Mouse (Mus musculus) myocyte (in vitro differentiated cells): ENCODE measurements around the gene Aaas. TPM values are rescaled to one million over a fixed set of nuclear protein-coding genes. Genes with fewer than 3 reads are reported as not detected.
A peak's percentile ranks its signal among the peaks of the same experiment; 100 is the strongest.

Experiments
- H3K27me3 ChIP-seq: one replicate; pipeline ENCODE4 v1.6.1; 2011; ENCODE audit not compliant: control insufficient read depth, insufficient read depth, insufficient read length
- H3K36me3 ChIP-seq: one replicate; pipeline ENCODE4 v1.6.1; 2011; ENCODE audit not compliant: control insufficient read depth, insufficient read depth
- H3K4me2 ChIP-seq: one replicate; pipeline ENCODE4 v1.6.1; 2011; ENCODE audit warnings: low read depth, control low read depth
- H3K4me3 ChIP-seq: one replicate; pipeline ENCODE4 v1.5.1; 2011; ENCODE audit warnings: mild to moderate bottlenecking, control low read depth, moderate library complexity
- H3K79me2 ChIP-seq: one replicate; pipeline ENCODE4 v1.6.1; 2011; ENCODE audit not compliant: control insufficient read depth, insufficient read depth
- H3ac ChIP-seq: one replicate; pipeline ENCODE4 v1.6.1; 2011; ENCODE audit not compliant: control insufficient read depth, insufficient read length
- CEBPB ChIP-seq: IDR thresholded peaks from 2 replicates; pipeline ENCODE4 v1.6.1; 2011; ENCODE audit warnings: mild to moderate bottlenecking, moderate library complexity; ENCODE audit not compliant: poor library complexity, insufficient read depth, severe bottlenecking
- E2F4 ChIP-seq: IDR thresholded peaks from one replicate; pipeline ENCODE4 v1.6.1; 2011; ENCODE audit warnings: mild to moderate bottlenecking, control low read depth, moderate library complexity; ENCODE audit not compliant: insufficient read depth
- MAX ChIP-seq: IDR thresholded peaks from one replicate; pipeline ENCODE4 v1.6.1; 2011; ENCODE audit warnings: low read depth, mild to moderate bottlenecking, control low read depth
- MYOD1 ChIP-seq, 3 experiments: IDR thresholded peaks; one replicate each; pipeline ENCODE4 v1.6.1; 2011; ENCODE audit warnings: control low read depth in 2 of 3, low read depth in 2 of 3, mild to moderate bottlenecking in 2 of 3, moderate library complexity in 1 of 3; ENCODE audit not compliant: insufficient read length in 2 of 3, control insufficient read depth in 1 of 3
- MYOG ChIP-seq, 3 experiments: IDR thresholded peaks; one replicate each; pipeline ENCODE4 v1.6.1; 2011; ENCODE audit warnings: control low read depth in 2 of 3, low read depth in 2 of 3, mild to moderate bottlenecking in 2 of 3; ENCODE audit not compliant: insufficient read length in 2 of 3, control insufficient read depth in 1 of 3, insufficient read depth in 1 of 3
- POLR2A ChIP-seq: IDR thresholded peaks from one replicate; pipeline ENCODE4 v1.6.1; 2011; ENCODE audit warnings: low read depth, mild to moderate bottlenecking, control low read depth, moderate library complexity; ENCODE audit not compliant: insufficient read length
- POLR2AphosphoS2 ChIP-seq: IDR thresholded peaks from one replicate; pipeline ENCODE4 v1.6.1; 2011; ENCODE audit warnings: low read depth, control low read depth; ENCODE audit not compliant: insufficient read length
- REST ChIP-seq: IDR thresholded peaks from one replicate; pipeline ENCODE4 v1.6.1; 2011; ENCODE audit warnings: mild to moderate bottlenecking, control low read depth, moderate library complexity; ENCODE audit not compliant: insufficient read depth, insufficient read length
- SRF ChIP-seq: IDR thresholded peaks from one replicate; pipeline ENCODE4 v1.6.1; 2011; ENCODE audit warnings: low read depth; ENCODE audit not compliant: control insufficient read depth, insufficient read length
- TCF12 ChIP-seq: IDR thresholded peaks from one replicate; pipeline ENCODE4 v1.6.1; 2011; ENCODE audit warnings: mild to moderate bottlenecking, control low read depth; ENCODE audit not compliant: poor library complexity, insufficient read depth, severe bottlenecking
- TCF3 ChIP-seq: IDR thresholded peaks from one replicate; pipeline ENCODE4 v1.6.1; 2011; ENCODE audit warnings: low read depth, control low read depth; ENCODE audit not compliant: insufficient read length
- USF1 ChIP-seq: IDR thresholded peaks from one replicate; pipeline ENCODE4 v1.6.1; 2011; ENCODE audit warnings: low read depth, mild to moderate bottlenecking, control low read depth, moderate library complexity
- polyA plus RNA-seq: library from polyadenylated mRNA; unstranded; fragments of >200 nt; fragmentation: generic; extraction: Trizol; gene quantifications from one replicate; pipeline ENCODE4 v1.2.1, GENCODE M21; 2012; ENCODE audit warnings: missing spikeins

Gene Aaas
- polyA plus RNA-seq, 1 experiment, result 57.5 TPM

DNA sequence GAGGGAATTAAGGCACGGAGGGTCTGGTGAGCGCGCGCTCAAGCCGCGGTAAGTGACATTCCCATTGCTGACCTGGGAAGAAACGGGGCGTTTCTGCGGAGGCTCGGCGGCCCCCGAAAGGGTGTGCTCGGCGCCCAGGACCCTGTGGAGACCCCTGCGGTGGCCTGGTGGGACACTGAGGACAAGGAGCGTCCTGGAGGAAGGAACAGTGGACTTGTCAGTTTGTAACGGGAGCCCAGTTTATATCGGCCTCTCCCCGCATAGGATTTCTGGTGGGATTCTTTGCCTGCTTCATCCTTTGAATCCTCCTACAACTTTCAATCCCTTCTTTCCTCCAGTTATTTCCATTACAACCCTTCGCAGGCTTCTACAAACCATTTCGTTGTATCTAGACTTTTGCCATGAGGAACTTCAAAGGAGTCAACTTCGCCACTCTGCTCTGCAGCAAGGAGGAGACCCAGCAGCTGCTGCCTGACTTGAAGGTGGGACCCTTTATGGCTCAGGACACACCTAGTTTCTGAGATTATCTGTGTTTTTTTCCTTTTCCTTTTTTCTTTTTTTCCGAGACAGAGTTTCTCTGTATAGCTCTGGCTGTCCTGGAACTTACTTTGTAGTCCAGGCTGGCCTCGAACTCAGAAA lies 54.1 kb downstream of the Aaas start:
- Histone ChIP-seq H3K4me2 (peak overlapping the region; percentile 99), H3K4me3 (peak overlapping the region; percentile 75), H3ac (peak overlapping the region; percentile 38), H3K27me3 (no peaks in the 10 kb centered on the region), H3K79me2 (peaks cover 24% of the 10 kb centered on the region), H3K36me3 (peaks cover 16% of the 10 kb centered on the region)
- TF ChIP-seq E2F4, result no peak
- TF ChIP-seq TCF3, result no peak
- no peak for TF ChIP-seq POLR2A
- TF ChIP-seq TCF12, result no peak
- TF ChIP-seq CEBPB, result no peak
- peak in 1 of 3 experiments; percentile 0 for TF ChIP-seq MYOD1 (IDR thresholded peaks at IDR 0.05; ENCODE audit: control insufficient read depth in 1 of 3, insufficient read length in 2 of 3, low read depth in 2 of 3)
- no peak for TF ChIP-seq POLR2AphosphoS2
- TF ChIP-seq SRF, result peak; percentile 1
- TF ChIP-seq USF1, result no peak
- no peak for TF ChIP-seq REST
- TF ChIP-seq MYOG (IDR thresholded peaks at IDR 0.05; ENCODE audit: control insufficient read depth in 1 of 3, insufficient read depth in 1 of 3, insufficient read length in 2 of 3, low read depth in 2 of 3), result no peak
- no peak for TF ChIP-seq MAX

DNA sequence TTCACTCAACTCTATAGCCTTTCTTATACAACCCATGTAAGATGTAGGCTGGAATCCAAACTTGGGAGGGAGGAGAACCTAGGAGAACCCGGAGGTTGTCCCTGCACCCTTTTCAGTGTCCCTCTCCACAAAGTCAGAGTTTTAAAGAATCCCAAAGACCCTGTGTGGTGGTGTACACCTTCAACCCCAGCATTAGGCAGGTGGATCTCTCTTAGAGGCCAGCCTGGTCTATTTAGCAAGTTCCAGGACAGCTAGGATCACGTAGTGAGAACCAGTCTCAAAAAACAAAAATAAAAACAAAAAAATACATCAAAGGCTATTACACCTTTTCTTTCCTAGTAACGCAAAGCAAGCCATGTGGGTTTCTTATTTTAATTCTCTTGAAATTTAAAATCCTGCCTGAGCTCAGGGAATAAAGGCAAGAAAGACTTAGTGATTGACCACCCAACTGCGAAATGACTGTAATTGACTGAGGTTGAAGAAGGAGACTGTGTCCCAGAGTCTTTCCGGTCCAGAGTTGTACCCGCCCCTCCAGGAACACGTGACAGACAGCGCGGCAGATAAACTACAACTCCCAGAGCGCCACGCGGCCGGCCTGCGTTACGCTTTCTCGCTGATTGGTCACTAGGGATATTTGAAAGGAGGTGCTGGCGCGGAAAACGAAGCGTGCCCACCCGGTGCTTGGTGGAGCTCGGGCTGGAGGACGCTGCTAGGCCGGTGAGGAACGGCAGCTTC lies 54.8 kb downstream of the Aaas start, which contains the start of gene Espl1:
Gene Espl1, plus strand, starts transcription at position 634 of the 735 bp plus-strand sequence.
- Histone ChIP-seq H3K27me3 (no peaks in the 10 kb centered on the region), H3K79me2 (peaks cover 24% of the 10 kb centered on the region), H3K4me3 (peak within 1 kb of the TSS; percentile 75), H3ac (peak within 1 kb of the TSS; percentile 38), H3K36me3 (peaks cover 11% of the 10 kb centered on the region), H3K4me2 (peak within 1 kb of the TSS; percentile 99)
- TF ChIP-seq MYOD1 (IDR thresholded peaks at IDR 0.05; ENCODE audit: control insufficient read depth in 1 of 3, insufficient read length in 2 of 3, low read depth in 2 of 3) (peak in 2 of 3 experiments; percentile 0 to 15), MYOG (IDR thresholded peaks at IDR 0.05; ENCODE audit: control insufficient read depth in 1 of 3, insufficient read depth in 1 of 3, insufficient read length in 2 of 3, low read depth in 2 of 3) (no peak), CEBPB (no peak), USF1 (peak; percentile 100), POLR2A (peak; percentile 95), SRF (peak; percentile 16), MAX (no peak), E2F4 (peak; percentile 99), POLR2AphosphoS2 (peak; percentile 92)

Other genes starting within 250 kb of the Aaas start
- gene Spryd3, start 214.5 kb downstream of the Aaas start, polyA plus RNA-seq, result 51.0 TPM
- 182 TPM for gene Igfbp6, start 206.4 kb downstream of the Aaas start, polyA plus RNA-seq
- gene Soat2, start 200.2 kb downstream of the Aaas start, polyA plus RNA-seq, result 0.43 TPM
- gene Zfp740, start 147.5 kb downstream of the Aaas start, polyA plus RNA-seq, result 42.3 TPM
- 18.8 TPM for gene Csad, start 146.0 kb downstream of the Aaas start, polyA plus RNA-seq
- 2.0 TPM for gene Itgb7, start 118.8 kb downstream of the Aaas start, polyA plus RNA-seq
- 63.8 TPM for gene Rarg, start 93.3 kb downstream of the Aaas start, polyA plus RNA-seq
- gene Gm9918, start 80.2 kb downstream of the Aaas start, polyA plus RNA-seq, result not detected
- 83.3 TPM for gene Mfsd5, start 71.3 kb downstream of the Aaas start, polyA plus RNA-seq
- gene Espl1, start 54.5 kb downstream of the Aaas start, polyA plus RNA-seq, result 16.7 TPM
- 476 TPM for gene Pfdn5, start 24.7 kb downstream of the Aaas start, polyA plus RNA-seq
- gene Myg1, start 19.1 kb downstream of the Aaas start, polyA plus RNA-seq, result 97.0 TPM
- gene Sp7, start 16.4 kb upstream of the Aaas start, polyA plus RNA-seq, result 0.24 TPM
- gene Sp1, start 55.4 kb upstream of the Aaas start, polyA plus RNA-seq, result 11.7 TPM
- gene Amhr2, start 94.6 kb upstream of the Aaas start, polyA plus RNA-seq, result 0.32 TPM
- 92.9 TPM for gene Prr13, start 108.3 kb upstream of the Aaas start, polyA plus RNA-seq
- gene Pcbp2, start 119.8 kb upstream of the Aaas start, polyA plus RNA-seq, result 892 TPM
- gene Gm10337, start 153.0 kb upstream of the Aaas start, polyA plus RNA-seq, result not detected
- 5.9 TPM for gene Map3k12, start 166.3 kb upstream of the Aaas start, polyA plus RNA-seq
- gene Tarbp2, start 167.4 kb upstream of the Aaas start, polyA plus RNA-seq, result 76.2 TPM
- gene Npff, start 174.2 kb upstream of the Aaas start, polyA plus RNA-seq, result 0.84 TPM